Mouse (Mus musculus): ENCODE data around the gene Rtel1.

Rtel1 gene

GRCm38 (mm10) chr2:181390136-181390870 is 70.8 kb downstream of the Rtel1 start:
- in situ Hi-C loops (cut with MboI, MseI): loop anchor here (5.0 to 10.0 kb wide), 2 partner anchors 104 to 177 kb away; partner anchors contain the start of genes Abhd16b and Tpd52l2

DNA sequence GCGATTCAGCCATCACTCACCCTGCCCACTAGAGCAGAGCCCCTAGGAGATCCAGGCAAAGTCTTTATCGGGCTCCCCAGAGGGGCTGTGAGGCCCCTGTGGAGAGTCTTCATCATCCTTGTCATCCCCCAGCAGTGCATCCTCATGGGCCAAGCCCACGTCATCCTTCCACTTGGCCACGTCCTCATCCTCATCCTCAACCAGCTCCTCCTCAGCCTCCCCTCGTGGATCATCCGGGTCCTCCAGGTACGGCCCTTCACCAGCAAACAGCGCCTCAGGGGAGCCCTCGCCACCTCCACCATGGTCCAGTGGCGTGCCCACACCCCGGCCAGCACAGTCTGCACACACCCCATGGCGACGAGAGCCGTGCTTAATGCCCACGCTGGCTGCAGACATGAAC is 71.5 kb downstream of the Rtel1 start:
- in situ Hi-C loops (cut with MboI, MseI): loop anchor here (5.0 to 10.0 kb wide), 2 partner anchors 104 to 176 kb away; partner anchors contain the start of genes Abhd16b and Tpd52l2

- in situ Hi-C loops (cut with MboI, MseI): loop anchor here (5.0 to 10.0 kb wide), 2 partner anchors 103 to 176 kb away; partner anchors contain the start of genes Abhd16b and Tpd52l2
Observed at GRCm38 (mm10) chr2:181391541-181391940, 72.0 kb downstream of the Rtel1 start.

- in situ Hi-C loops (cut with MboI, MseI): loop anchor here (5.0 to 10.0 kb wide), 2 partner anchors 102 to 175 kb away; partner anchors contain the start of genes Abhd16b and Tpd52l2
Observed at GRCm38 (mm10) chr2:181392600-181393213, 73.2 kb downstream of the Rtel1 start.

GRCm38 (mm10) chr2:181394086-181394485 is 74.5 kb downstream of the Rtel1 start:
- in situ Hi-C loops (cut with MboI, MseI): loop anchor here (5.0 to 10.0 kb wide), 2 partner anchors 101 to 173 kb away; partner anchors contain the start of genes Abhd16b and Tpd52l2

- in situ Hi-C loops (cut with MboI, MseI): loop anchor here (10.0 kb wide), 1 partner anchor 98 kb away; the partner anchor contains the start of genes Abhd16b and Tpd52l2
Observed at GRCm38 (mm10) chr2:181397207-181397761, 77.7 kb downstream of the Rtel1 start.

GRCm38 (mm10) chr2:181401497-181401896 is 82.0 kb downstream of the Rtel1 start:
- in situ Hi-C loops (cut with MboI, MseI): no loop called here

- in situ Hi-C loops (cut with MboI, MseI): no loop called here
Observed at GRCm38 (mm10) chr2:181403722-181404121, 84.2 kb downstream of the Rtel1 start.
